Mouse (Mus musculus) stomach, embryonic 14.5 days (tissue): ENCODE measurements around the gene Bloc1s1. TPM values are rescaled to one million over a fixed set of nuclear protein-coding genes. Genes with fewer than 3 reads are reported as not detected.

Source experiments
- ATAC-seq: fragments of 200-750 bp; cut with Nextera tagmentation; 2 replicates; pipeline ENCODE4 v1.8.0; 2017; ENCODE audit warnings: low read depth, moderate TSS enrichment; ENCODE audit not compliant: insufficient number of reproducible peaks, insufficient read depth, low FRiP score
- H3K27ac ChIP-seq: fragments of 300-500 bp; sonication (generic); 2 replicates; pipeline ENCODE4 v1.5.1; 2014; ENCODE audit warnings: mild to moderate bottlenecking, low read length, moderate library complexity, mixed read lengths
- H3K27me3 ChIP-seq: fragments of 300-500 bp; sonication (generic); 2 replicates; pipeline ENCODE4 v1.6.1; 2014; ENCODE audit warnings: low read length, control low read depth, mixed read lengths; ENCODE audit not compliant: control insufficient read depth, insufficient read depth
- H3K36me3 ChIP-seq: fragments of 300-500 bp; sonication (generic); 2 replicates; pipeline ENCODE4 v1.6.1; 2014; ENCODE audit warnings: mild to moderate bottlenecking, control low read depth, low read length, moderate library complexity, mixed read lengths; ENCODE audit not compliant: control insufficient read depth, insufficient read depth
- H3K4me1 ChIP-seq: fragments of 300-500 bp; sonication (generic); 2 replicates; pipeline ENCODE4 v1.6.1; 2014; ENCODE audit warnings: low read length, control low read depth, mixed read lengths; ENCODE audit not compliant: control insufficient read depth, insufficient read depth
- H3K4me2 ChIP-seq: fragments of 300-500 bp; sonication (generic); replicated peaks from 2 replicates; pipeline ENCODE4 v1.6.1; 2014; ENCODE audit warnings: low read depth, low read length, control low read depth
- H3K4me3 ChIP-seq: fragments of 300-500 bp; sonication (generic); 2 replicates; pipeline ENCODE4 v1.5.1; 2014; ENCODE audit warnings: low read depth, low read length, control low read depth
- H3K9ac ChIP-seq: fragments of 300-500 bp; sonication (generic); replicated peaks from 2 replicates; pipeline ENCODE4 v1.6.1; 2014; ENCODE audit warnings: low read depth, mild to moderate bottlenecking, control low read depth, low read length, moderate library complexity, mixed read lengths
- H3K9me3 ChIP-seq: fragments of 300-500 bp; sonication (generic); 2 replicates; pipeline ENCODE4 v1.6.1; 2016; ENCODE audit warnings: low read depth, low read length, control low read depth; ENCODE audit not compliant: control insufficient read depth
- WGBS: fragments of 180-500 bp; shearing (Covaris S2); extraction: QIAGEN DNeasy Blood & Tissue Kit; methylation state at CpG from one replicate; pipeline ENCODE4 v1.1.7; 2014; 5-methylcytosine and 5-hydroxymethylcytosine counted together
- polyA plus RNA-seq: library from polyadenylated mRNA; unstranded; fragments of >200 nt; fragmentation: Nextera tagmentation; extraction: Ambion mirVana; gene quantifications from 2 replicates; pipeline ENCODE4 v1.2.1, GENCODE M21; 2014

Gene Bloc1s1
- polyA plus RNA-seq, 1 experiment from 2014 or later: 236 TPM

- peaks cover 11% of the 10 kb centered on the region for H3K36me3 ChIP-seq
- WGBS: 8% methylated on average over 2 of the region's 2 CpGs
- peaks cover 19% of the 10 kb centered on the region for H3K4me1 ChIP-seq
- no peaks in the 10 kb centered on the region for H3K27me3 ChIP-seq
- peak overlapping the region; percentile 97 for H3K4me2 ChIP-seq
- peak overlapping the region; percentile 67 for H3K4me3 ChIP-seq
- no peak for ATAC-seq
- no peaks in the 10 kb centered on the region for H3K9me3 ChIP-seq
- H3K27ac ChIP-seq: no peak overlapping the region
- no peak overlapping the region for H3K9ac ChIP-seq
Measured at GRCm38 (mm10) chr10:128889846-128890245, 34.0 kb downstream of the Bloc1s1 start.

GRCm38 (mm10) chr10:128888941-128889827 lies 34.7 kb downstream of the Bloc1s1 start:
- Histone ChIP-seq H3K27ac (peak overlapping the region; percentile 67; the same call in 1 of the 2 replicates), H3K9me3 (no peaks in the 10 kb centered on the region), H3K4me1 (peaks cover 19% of the 10 kb centered on the region), H3K36me3 (peaks cover 12% of the 10 kb centered on the region), H3K27me3 (no peaks in the 10 kb centered on the region), H3K4me3 (peak overlapping the region; percentile 31), H3K9ac (0 out of 2 replicates have a peak overlapping the region, but pooled peaks have one; percentile 10), H3K4me2 (peak overlapping the region; percentile 97)
- 1% methylated on average over 7 of the region's 7 CpGs for WGBS
- peak; percentile 51 for ATAC-seq

- ATAC-seq: no peak
- Histone ChIP-seq H3K9ac (no peak overlapping the region), H3K4me2 (no peak overlapping the region), H3K4me3 (no peak overlapping the region), H3K27me3 (no peaks in the 10 kb centered on the region), H3K27ac (no peak overlapping the region), H3K9me3 (no peaks in the 10 kb centered on the region), H3K4me1 (no peaks in the 10 kb centered on the region), H3K36me3 (peaks cover 13% of the 10 kb centered on the region)
- WGBS: 91% methylated on average over 5 of the region's 5 CpGs
Measured at GRCm38 (mm10) chr10:128882067-128882466, 41.8 kb downstream of the Bloc1s1 start.

- H3K4me1 ChIP-seq: no peaks in the 10 kb centered on the region
- H3K36me3 ChIP-seq: peaks cover 22% of the 10 kb centered on the region
- H3K4me3 ChIP-seq: no peak overlapping the region
- no peak overlapping the region for H3K4me2 ChIP-seq
- no peaks in the 10 kb centered on the region for H3K9me3 ChIP-seq
- no peak for ATAC-seq
- H3K27ac ChIP-seq: no peak overlapping the region
- no peaks in the 10 kb centered on the region for H3K27me3 ChIP-seq
- no peak overlapping the region for H3K9ac ChIP-seq
- 83% methylated on average over 2 of the region's 2 CpGs for WGBS
Measured at GRCm38 (mm10) chr10:128878811-128879210, 45.0 kb downstream of the Bloc1s1 start.

DNA sequence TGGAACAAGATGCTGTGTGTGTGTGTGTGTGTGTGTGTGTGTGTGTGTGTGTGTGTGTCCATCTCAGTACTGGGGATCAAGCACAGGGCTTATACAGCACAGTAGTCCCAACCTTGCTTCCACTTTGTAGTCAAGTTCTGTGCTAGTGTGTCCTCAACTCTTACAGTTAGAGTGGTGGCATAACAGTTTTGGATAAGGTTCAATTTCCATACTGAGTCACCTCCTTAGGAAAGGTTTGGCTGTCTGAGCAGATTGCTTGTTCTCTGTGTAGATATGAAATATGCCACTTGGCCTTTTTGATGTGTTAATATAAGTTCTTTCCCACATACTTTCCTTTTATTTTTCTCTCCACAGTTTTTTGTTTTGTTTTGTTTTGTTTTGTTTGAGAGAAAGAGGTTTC lies 45.5 kb downstream of the Bloc1s1 start:
- Histone ChIP-seq H3K9me3 (no peaks in the 10 kb centered on the region), H3K4me3 (no peak overlapping the region), H3K27me3 (no peaks in the 10 kb centered on the region), H3K4me2 (no peak overlapping the region), H3K27ac (no peak overlapping the region), H3K9ac (no peak overlapping the region), H3K36me3 (peaks cover 27% of the 10 kb centered on the region), H3K4me1 (no peaks in the 10 kb centered on the region)
- no peak for ATAC-seq

DNA sequence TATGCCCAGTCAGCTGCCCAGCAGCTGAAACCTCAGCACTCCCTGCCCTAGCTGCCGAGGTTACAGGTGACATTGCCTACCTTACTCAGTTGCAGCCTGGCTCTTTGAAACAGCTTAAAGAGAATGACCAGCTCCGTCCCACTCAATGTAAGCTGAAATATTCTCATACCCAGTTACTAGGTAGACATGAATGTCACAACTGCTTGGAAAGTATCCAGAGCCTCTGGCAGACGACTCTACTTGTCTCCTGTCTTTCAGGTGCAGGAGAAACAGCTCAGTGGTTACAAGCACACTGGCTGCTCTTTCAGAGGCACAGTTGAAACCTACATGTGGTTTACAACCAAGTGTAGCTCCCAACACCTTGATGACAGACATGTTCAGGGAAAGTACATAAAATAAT lies 53.5 kb downstream of the Bloc1s1 start:
- Histone ChIP-seq H3K9ac (no peak overlapping the region), H3K27me3 (no peaks in the 10 kb centered on the region), H3K36me3 (peaks cover 44% of the 10 kb centered on the region), H3K4me2 (no peak overlapping the region), H3K4me1 (no peaks in the 10 kb centered on the region), H3K27ac (no peak overlapping the region), H3K4me3 (no peak overlapping the region), H3K9me3 (no peaks in the 10 kb centered on the region)
- ATAC-seq: no peak
- 86% methylated on average over 3 of the region's 3 CpGs for WGBS

Other genes with a start within 250 kb of the Bloc1s1 start
- 14.6 and 16.3 TPM in 2 replicates for gene Suox, start 250.0 kb downstream of the Bloc1s1 start, polyA plus RNA-seq
- 65.9 and 70.7 TPM in 2 replicates for gene Rab5b, start 227.8 kb downstream of the Bloc1s1 start, polyA plus RNA-seq
- gene Pmel, start 219.8 kb downstream of the Bloc1s1 start, polyA plus RNA-seq: 1.7 and 2.3 TPM in 2 replicates
- 90.3 and 92.1 TPM in 2 replicates for gene Cdk2, start 219.0 kb downstream of the Bloc1s1 start, polyA plus RNA-seq
- gene Dgka, start 179.2 kb downstream of the Bloc1s1 start, polyA plus RNA-seq: 17.5 and 17.9 TPM in 2 replicates
- gene Pym1, start 176.1 kb downstream of the Bloc1s1 start, polyA plus RNA-seq: 37.2 and 38.7 TPM in 2 replicates
- gene Mmp19, start 133.1 kb downstream of the Bloc1s1 start, polyA plus RNA-seq: 0.78 and 1.2 TPM in 2 replicates
- 40.0 and 40.2 TPM in 2 replicates for gene Dnajc14, start 120.0 kb downstream of the Bloc1s1 start, polyA plus RNA-seq
- gene Tmem198b, start 119.7 kb downstream of the Bloc1s1 start, polyA plus RNA-seq: 17.2 and 19.3 TPM in 2 replicates
- 204 and 209 TPM in 2 replicates for gene Sarnp, start 106.7 kb downstream of the Bloc1s1 start, polyA plus RNA-seq
- 69.6 and 76.6 TPM in 2 replicates for gene Ormdl2, start 102.4 kb downstream of the Bloc1s1 start, polyA plus RNA-seq
- 4.2 and 4.6 TPM in 2 replicates for gene Gdf11, start 32.3 kb downstream of the Bloc1s1 start, polyA plus RNA-seq
- gene Cd63, start 23.0 kb downstream of the Bloc1s1 start, polyA plus RNA-seq: 663 and 664 TPM in 2 replicates
- 14.9 and 17.1 TPM in 2 replicates for gene Rdh5, start 1.1 kb downstream of the Bloc1s1 start, polyA plus RNA-seq
- 2.6 and 4.4 TPM in 2 replicates for gene Itga7, start 9.8 kb upstream of the Bloc1s1 start, polyA plus RNA-seq
- 0.35 TPM in 1 of 2 replicates, not detected in the other for gene Mettl7b, start 37.0 kb upstream of the Bloc1s1 start, polyA plus RNA-seq
- not detected in 2 replicates for gene Olfr9, start 65.4 kb upstream of the Bloc1s1 start, polyA plus RNA-seq
- gene Olfr763, start 86.8 kb upstream of the Bloc1s1 start, polyA plus RNA-seq: not detected in 2 replicates
- gene Olfr764-ps1, start 115.9 kb upstream of the Bloc1s1 start, polyA plus RNA-seq: not detected in 2 replicates
- not detected in 2 replicates for gene Olfr765, start 126.0 kb upstream of the Bloc1s1 start, polyA plus RNA-seq
- not detected in 2 replicates for gene Olfr766-ps1, start 144.9 kb upstream of the Bloc1s1 start, polyA plus RNA-seq
- not detected in 2 replicates for gene Olfr767, start 158.9 kb upstream of the Bloc1s1 start, polyA plus RNA-seq
- gene Olfr768, start 175.3 kb upstream of the Bloc1s1 start, polyA plus RNA-seq: not detected in 2 replicates
- gene Olfr769, start 193.8 kb upstream of the Bloc1s1 start, polyA plus RNA-seq: not detected in 2 replicates
- gene Olfr770, start 215.0 kb upstream of the Bloc1s1 start, polyA plus RNA-seq: not detected in 2 replicates
- gene Olfr771, start 240.7 kb upstream of the Bloc1s1 start, polyA plus RNA-seq: not detected in 2 replicates